Mouse (Mus musculus) kidney, adult 8-10 months (tissue): ENCODE results near the gene Zfp202.
A peak's percentile ranks its signal among the peaks of the same experiment; 100 is the strongest.

ENCODE experiments used
- DNase-seq, 2 experiments: peaks; one replicate each; pipeline ENCODE4 v3.0.0; 2022

Zfp202 gene

GRCm38 (mm10) chr9:40241223-40241801, 49.2 kb downstream of the Zfp202 start:
- DNase-seq = no peak

GRCm38 (mm10) chr9:40241951-40242888, 50.1 kb downstream of the Zfp202 start:
- DNase-seq = peak in 1 of 2 experiments; percentile 6

GRCm38 (mm10) chr9:40245466-40245865, 53.4 kb downstream of the Zfp202 start:
- DNase-seq = no peak

GRCm38 (mm10) chr9:40245974-40246665, 54.0 kb downstream of the Zfp202 start:
- DNase-seq = no peak

- no peak for DNase-seq
Measured at GRCm38 (mm10) chr9:40246702-40247101, 54.6 kb downstream of the Zfp202 start.

- no peak for DNase-seq
Measured at GRCm38 (mm10) chr9:40249106-40249505, 57.0 kb downstream of the Zfp202 start.

- no peak for DNase-seq
Measured at GRCm38 (mm10) chr9:40252459-40252858, 60.3 kb downstream of the Zfp202 start.
